Mouse (Mus musculus): Measurements from ENCODE around the gene Ephx1.
"Not testable (repeated sequence)": the region's sequence is repeated elsewhere in the genome, so short reads cannot be mapped to it uniquely, and the experiment has no call there.

The Ephx1 gene

DNA sequence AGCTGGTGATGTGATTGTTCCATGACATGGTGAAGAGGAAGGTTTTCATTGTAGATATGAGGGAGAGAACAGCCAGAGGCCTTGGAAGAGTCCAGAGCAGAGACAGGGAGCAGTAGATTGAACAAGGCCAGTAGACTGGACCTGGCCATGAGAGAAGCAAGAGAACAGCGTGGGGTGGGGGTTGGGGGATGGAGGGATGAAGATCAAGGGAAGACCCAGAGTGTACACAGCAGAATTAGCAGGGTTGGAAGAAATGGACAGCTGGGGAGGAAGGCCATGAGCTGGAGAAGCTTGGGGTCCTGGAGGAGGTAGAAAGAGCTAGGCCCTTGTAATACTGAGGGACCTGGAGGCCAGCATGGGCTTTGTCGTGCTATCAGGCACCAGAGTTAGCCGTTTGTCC lies 8.3 kb downstream of the Ephx1 start:
- DNase-seq: no peak

DNA sequence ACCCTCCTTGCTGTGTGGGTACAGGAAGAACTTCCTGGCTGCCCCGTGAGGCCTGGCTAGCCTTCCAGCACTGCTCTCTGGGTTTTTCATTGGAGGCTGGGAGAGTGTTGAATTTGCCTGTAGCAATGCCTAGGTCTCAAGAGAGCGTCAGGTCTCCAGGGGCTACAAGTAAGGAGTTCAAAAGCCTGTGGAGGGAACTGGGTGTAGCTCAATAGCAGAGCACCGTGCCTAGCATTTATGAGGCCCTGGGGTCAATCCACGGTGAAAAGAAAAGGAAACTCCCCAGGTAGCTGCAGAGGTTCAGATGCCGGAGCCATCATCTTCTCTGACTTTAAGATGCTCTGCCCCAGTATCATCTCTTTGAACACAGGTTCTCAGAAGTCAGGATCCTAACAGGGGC lies 9.1 kb downstream of the Ephx1 start:
- DNase-seq: no peak

DNA sequence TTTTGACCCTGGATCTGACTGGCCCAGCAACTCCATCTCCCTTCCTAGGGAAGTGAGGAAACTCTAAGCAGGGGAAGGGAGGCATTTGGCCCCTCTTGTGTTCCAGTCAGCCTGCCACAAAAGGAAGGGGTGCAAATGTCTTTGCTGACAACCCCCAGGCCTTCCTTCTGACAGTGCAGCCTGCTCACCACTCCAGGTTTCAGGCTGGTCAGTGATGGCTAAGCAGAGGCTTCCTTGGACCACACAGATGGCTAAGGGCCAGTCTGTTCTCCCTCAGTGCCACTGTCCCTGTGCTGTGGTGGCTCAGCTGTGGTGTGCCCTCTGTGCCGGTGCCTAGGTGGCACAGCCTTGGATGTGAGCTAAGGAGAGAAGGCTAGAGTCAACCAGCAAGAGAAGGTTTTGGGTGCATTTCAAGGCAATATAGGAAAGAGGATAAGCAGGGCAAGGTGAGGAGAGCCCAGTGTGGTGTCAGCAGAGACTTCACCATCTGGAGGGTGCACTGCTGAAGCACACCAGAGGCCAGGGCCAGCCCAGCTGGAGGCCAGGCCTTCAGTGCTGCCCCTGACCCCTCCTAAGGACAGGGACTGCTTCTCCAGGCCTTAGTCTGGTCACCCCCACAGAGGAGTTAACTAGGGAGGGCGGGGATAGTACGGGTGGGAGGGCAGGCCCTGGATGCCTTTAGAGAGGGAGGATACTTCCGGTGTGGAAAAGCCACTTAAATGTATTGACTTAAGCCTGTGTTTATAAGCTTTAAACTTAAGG lies 10.4 kb downstream of the Ephx1 start:
- peak in 1 of 2 experiments; percentile 17 for DNase-seq

DNA sequence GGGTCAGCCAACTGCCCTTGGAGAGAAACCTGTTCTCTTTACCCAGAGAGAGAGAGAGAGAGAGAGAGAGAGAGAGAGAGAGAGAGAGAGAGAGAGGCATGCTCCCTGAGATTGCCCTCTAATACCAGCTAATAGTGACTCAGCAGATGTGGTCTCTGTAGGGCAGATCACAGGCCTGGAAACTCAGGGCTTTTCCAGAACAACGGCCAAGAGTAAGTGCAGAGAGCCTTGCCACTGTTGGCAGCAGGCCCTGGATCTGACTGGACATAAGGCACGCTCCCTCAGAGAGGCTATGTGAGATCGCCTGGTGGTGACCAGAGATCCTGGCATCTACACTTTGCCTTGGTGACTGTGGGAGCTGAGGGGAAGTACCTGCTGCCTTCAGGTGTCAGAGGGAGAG lies 10.9 kb downstream of the Ephx1 start:
- peak; percentile 61 to 67 for DNase-seq

DNA sequence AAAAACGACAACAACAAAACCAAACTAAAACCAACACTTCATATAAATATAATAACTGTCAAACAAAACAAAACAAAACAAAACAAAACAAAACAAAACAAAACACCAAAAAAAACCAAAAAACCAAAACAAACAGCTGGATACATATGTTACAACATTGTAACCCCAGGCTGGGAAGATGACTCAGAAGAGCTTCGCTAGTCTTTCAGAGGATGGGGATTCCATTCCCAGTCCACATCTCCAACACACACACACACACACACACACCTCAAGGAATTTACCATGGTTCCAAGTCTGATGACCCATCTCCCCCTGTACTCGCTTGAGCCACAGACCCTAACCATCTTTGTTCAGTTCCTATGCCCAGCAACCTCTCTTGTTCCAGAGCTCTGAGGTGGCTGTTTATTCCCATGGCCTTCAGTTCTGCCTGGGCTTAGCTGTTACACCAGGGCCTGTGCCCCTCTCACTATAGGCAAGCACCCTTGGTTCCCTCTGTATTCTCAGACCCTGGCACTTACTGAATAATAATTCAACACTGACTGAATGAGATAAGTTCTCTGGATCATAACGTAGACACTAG lies 11.6 kb downstream of the Ephx1 start:
- DNase-seq: no peak

DNA sequence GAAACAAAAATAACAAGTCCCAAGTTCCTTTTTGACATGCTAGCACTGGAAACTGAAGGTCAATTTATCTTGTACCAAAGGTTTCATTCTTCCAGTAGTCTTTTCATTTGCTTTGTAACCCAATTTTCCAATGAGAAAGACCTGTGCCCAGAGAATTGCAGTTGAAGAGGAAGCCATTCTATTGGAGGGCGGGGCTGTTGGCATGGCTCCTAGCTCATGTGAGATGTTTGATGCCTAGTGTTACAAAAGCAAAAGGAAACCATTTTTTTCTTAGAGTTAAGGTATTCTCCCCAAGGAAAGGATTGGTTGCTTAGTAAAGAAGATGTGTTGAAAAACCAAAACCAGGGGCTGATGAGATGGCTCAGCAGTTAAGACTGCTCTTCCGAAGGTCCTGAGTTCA lies 12.4 kb downstream of the Ephx1 start:
- DNase-seq: no peak

DNA sequence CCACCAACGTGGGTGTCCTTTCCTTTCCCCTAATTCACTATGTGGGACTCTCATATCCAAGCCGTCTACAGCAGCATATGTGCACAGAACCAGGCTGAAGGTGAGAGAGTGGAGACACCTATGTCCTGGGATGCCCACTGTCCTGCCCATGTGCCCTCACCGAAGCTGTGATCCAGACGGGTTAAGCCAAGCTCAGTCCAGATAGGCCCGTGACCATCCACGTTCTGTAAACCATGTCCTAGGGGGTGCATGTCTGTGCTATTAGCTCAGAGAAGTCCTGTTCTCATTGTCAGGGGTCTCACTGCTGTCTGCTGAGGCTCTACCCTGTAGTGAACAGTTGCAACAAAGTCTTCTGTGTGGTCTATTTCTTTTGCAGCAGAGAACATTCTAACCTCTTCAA lies 12.9 kb downstream of the Ephx1 start:
- no peak for DNase-seq

DNA sequence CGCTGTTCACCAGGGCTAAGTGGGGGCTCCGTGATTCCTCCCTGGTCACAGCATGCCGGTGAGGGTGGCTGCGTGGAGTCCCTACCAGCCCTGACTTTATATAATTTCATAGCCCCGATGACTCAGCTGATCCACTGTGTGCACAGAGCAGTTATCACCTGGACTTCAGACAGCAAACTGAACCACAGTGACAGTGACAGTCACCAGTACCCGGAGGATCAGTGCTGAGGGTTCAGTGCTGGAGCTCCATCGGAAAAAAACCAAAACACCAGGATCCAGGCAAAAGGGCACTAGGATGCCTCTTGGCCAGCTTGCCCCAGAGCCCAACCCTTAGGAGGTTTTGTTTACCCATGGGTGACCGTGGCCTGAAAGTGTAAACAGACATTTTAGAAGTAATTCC lies 15.4 kb downstream of the Ephx1 start:
- no peak for DNase-seq

DNA sequence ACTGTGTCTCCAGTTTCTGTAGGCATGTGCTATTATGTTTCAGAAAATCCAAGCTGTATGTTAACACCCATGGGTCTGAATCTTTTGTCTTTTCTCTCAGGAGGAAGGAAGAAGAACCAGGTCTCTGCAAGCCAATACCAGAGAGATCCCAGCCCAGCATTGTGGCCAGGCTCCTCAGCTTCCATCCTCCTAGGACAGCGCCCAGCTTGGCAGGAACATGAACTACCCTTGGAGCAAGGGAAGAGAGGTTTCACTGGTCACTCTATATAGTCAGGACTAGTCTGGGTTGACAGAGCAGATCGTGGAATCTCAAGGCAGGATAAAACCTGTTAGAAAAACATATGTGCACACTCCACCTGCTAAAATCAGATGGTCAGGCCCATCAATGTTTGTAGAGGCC lies 16.9 kb downstream of the Ephx1 start:
- no peak for DNase-seq

DNA sequence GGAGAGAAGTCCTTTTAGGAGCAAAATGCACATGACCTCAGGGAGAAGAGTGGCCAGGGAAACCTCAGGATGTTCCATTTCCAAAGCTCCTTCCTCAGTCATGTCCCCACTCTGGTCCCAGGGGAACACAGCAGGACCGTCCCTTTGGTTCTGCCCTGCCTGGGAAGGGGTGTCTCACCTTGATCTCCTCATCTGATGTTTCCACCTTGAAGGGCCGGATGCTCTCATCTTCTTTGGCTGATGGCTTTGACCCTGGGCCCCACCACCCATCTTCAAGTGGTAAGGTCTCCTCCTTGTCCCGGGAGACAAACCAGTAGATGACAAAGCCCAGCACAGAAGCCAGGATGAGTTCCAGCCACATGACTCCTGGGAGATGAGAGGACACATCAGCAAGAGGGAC lies 19.1 kb downstream of the Ephx1 start:
- no peak for DNase-seq

DNA sequence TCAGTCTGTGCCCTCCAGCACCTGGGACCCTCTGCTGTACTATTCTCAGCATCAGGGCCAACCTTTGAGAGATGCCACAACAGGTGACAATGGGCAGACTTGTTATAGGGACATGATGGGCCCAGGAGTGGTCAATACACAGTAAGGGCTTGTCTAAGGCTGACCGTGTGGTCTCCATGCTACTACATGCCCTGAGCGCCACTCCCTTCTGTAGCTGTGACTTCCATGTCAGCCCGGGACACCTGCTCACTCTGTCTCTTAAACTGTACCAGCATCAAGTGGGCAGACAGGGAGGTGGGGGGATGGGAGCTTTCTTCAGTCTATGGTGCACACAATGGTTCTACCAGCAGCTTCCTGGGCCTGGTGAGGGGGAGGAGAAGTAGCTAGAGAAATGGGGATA lies 19.5 kb downstream of the Ephx1 start:
- DNase-seq: no peak

DNA sequence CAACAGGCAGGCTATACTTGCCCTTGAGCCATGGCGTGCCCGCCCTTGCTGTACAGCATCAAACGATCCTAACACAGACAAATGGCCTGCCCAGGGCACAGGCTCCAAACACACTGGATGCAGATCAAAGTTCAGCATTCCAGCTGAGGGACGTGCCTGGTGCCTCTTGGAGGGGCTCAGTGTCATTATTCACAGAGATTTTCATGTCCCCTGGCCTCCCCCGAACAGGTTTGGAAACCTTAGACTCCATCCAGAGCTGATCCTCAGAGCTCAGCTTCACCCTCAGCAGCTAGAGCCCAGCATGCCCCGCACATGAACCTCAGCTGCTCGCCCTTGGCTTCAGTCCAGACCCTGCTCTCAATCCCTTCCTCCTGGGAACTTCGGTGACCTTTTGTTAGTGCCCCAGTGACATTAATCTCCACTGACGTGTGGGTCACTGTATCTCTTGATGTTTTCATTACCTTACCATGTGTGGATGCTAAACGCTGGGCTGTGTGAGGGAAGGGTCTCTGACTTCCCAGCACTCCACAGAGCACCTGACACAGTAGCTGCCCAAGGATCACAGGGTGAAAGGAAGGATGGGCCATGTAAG lies 20.1 kb downstream of the Ephx1 start:
- DNase-seq: no peak

DNA sequence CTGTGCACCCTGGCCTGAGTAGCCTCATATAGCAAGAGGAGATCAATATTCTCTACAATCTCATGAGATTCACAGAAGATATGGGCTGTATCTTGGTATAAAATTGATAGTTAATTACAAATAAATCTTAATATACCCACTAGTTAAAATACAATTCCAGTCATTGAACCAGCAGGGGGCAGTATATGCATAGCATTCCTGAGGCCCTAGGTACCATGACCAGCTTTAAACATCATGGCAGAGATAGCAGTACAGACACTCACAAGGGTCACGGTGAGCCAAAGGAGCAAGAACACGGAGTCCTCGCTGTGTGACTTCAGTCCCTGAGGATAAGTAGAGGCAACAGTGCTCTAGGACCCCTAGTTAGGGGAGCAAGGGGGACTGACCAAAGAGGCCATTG lies 28.6 kb downstream of the Ephx1 start:
- peak; percentile 68 to 84 for DNase-seq

DNA sequence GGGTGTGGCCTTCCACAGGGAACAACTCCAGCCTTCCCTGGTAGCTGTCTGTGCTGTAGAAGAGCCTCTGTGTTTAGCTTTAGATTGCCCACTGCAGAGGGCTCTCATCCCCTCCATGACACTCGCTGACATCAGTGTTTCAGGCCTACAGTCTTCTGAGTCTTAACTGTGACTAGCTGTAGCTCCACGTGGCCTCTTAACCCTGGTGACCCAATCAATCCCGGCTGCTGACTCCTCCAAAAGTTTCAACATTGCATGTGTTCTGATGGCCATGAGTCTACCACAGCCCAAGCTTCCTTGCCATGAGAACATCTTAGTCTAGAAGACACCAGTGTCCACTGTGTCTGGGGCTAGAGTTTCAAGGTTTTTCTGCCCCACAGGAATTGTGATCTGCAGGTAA lies 30.0 kb downstream of the Ephx1 start:
- DNase-seq: no peak

DNA sequence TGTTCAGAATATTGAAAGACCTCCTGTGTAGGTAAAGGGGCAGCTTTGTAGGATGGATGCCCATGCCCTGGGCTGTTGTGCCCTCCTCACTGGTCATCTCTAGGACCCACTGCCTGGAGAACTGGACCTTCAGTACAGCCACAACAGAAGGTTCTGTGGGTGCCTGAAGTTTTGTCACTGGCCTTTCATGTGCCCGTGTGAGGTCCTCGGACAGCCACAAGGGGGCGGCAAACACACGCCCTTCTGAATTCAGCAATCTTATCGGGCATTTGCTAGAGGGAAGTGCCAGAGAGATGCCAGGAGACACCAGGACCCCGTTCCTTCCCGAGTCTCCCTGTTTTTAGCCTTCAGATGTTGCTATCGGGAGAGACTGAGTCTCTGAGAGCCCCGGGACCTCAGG lies 32.9 kb downstream of the Ephx1 start:
- DNase-seq: peak; percentile 90

DNA sequence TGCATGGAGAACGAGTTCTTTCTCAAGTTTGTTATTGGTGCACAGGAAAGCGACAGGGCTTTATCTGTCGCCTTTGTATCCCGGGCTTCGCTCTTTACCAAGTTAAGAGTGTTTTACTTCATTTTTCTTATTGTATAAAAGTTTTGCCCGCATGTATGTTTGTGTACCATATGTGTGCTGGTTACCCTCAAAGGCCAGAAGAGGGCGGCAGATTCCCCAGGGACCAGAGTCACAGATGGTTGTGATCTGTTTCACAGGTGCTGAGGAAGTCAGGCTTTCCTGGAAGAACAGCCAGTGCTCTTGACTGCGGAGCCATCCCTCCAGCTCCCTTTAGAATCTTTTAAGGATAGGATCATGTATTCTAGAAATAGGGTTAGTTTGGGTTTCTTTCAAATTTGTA lies 34.0 kb downstream of the Ephx1 start:
- DNase-seq: peak in 1 of 2 experiments; percentile 28

DNA sequence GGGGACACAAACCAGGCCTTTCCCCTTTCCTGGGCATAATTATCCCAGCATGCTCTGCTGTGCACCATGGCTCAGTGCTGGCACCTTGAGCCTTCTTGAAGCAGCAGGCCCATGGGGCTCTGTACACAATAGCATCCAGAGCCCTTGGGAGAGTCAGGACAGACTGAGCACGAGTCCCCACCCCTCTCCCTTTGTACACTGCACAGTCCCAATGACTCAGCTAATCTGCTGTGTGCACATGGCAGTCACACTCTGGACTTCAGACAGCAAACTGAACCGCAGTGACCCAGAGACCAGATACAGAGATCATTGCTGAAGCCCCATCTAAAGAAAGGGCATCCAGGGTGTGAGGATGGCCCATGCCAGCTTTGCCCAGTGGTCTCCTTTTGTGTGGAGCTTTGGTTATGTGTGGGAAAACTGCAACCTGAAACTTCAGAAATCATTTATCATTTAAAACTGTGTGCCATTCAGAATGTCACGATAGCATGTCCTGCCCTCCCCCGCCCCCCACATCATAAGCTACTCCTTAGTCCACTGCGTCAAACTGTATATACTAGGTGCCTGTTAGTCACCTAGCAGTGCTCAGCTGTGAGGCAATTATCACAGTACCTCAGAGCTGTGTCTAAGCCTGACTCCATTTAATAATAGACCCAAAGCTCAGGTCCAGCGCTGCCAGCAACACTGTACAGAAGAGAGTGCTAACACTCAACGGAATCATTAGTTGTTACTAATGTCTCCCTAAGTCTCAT lies 39.2 kb downstream of the Ephx1 start:
- not testable (repeated sequence) for DNase-seq

DNA sequence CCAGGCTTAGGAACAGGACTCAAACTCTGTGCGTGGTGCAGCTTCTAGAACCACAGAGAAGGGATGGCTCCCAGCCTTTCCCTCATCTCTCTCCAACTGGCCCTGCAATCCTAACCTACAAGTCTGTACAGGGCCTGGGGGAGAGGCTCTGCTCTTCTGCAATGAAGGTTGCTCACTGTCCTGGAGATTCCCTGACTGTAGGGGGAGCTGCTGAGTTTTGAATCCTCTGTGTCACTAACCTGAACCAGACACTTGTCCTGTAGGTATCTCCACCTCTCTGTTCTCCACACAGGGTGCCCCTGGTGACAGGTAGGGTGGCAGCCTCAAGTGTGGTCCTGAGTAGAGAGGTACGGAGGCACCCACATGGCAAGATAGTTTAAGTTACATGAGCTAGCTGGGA lies 40.2 kb downstream of the Ephx1 start:
- no peak for DNase-seq

DNA sequence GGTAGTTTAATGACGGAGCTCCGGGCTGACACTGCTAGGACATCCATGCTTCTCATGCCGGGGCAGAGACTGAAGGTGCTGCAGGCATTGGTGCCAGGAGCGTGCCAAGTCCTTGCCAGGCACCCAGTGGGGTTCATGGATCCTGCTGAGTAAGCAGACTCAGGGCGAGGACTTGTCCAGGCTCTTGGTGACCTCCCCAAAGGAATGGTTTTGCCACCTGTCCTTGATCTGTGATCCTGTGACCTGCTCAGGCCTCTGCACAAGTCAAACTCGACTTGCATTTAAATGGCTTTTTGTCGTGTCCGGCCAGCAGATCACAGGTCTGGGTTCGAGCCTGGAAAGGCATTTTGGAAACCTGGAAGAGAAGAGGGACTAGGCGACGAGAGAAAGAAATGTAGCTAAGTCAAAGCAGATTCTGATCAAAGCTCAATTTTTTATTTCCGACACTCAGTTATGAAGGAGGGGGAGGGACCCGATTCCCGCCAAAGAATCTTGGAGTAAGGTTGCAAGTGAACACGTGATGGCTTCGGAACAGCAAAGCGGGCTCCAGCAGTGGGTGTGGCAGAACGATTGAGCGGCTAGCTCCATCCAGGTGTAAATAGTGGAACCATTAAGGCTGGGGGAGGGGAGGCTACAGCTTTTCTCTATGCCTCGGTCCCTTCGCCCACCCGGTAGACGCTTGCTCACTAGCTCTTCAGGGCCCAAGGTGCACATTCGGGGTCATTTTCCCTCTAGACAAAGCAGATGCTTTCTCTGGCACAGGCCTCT lies 41.0 kb downstream of the Ephx1 start:
- DNase-seq: no peak

DNA sequence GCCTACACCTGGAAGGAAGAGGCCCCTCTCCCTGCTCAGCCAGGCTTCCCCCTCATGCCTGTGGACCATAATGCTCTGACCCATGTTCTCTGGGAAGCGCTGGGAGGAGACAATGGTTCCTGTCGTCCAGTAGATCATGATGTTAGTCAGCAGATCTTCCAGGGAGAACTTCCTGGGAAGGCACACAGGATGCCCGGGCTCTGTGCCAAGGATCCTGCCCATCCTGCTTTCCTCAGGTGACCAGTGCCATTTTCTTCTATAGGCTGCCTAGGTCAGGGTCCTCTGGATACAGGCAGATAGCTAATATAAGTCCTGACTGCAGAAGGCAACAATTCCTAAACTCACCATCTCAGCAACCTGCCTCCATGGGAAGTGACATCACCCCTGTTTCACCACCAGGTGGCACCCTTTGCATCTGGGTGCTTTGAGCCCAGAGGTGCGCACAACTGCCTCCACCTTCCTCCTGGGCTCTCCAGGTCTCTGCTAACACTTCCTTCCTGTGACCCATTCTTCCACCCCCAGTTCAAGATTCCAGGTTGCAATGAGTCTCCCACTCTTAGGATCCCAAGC lies 44.5 kb downstream of the Ephx1 start:
- peak; percentile 23 to 26 for DNase-seq

DNA sequence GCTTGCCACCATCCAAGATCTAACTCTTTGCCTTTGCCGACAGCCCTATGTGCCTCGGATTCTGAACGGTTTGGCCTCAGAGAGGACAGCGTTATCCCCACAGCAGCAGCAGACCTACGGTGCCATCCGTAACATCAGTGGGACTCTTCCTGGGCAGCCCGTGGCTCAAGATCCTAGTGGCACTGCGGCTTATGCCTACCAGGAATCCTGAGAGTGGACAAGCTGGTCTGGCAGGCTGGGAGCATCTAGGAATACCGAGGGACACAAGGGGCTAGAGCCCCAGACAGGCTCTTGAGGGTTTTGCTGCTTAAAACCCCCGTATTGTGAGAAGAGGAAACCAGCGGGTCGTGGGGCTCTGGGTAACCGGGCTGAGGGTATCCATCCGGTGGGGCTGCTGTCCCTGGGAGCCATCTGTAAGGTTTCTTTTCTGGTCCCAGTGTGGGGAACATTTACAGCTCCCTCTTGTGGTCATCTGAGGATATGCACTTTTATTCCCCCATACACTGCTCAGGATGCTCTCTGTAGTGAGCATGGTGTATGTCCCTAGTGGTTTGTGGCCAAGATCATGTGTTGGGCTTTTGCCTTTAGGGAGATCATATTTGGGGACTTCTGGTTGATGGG lies 46.5 kb downstream of the Ephx1 start:
- peak; percentile 56 to 68 for DNase-seq

DNA sequence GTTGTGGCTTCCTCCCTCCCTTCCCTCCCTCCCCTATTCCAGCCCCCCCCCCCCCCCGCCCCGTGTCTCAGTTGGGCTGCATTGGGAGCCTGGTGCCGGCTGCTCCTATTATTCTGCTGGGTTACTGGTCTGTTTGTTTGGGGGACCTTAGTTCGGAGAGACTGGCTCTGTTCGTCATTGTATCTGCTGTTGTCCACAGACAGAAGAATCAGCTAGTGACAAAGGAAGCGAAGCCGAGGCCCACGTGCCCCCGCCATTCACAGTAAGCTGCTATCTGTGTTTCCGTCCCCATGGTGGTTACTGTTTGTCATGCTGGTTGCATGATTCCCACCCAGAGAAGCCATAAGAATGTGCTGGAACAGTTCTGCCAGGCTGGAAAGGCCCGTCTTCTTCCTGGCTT lies 47.8 kb downstream of the Ephx1 start:
- no peak for DNase-seq

Measured in cerebellum, postnatal 10 days (tissue).